Mouse (Mus musculus) stomach, adult 2 months (tissue): ENCODE measurements around the gene Sys1. TPM values are rescaled to one million over a fixed set of nuclear protein-coding genes. Genes with fewer than 3 reads are reported as not detected.

ENCODE experiments used
- polyA plus RNA-seq: library from polyadenylated mRNA; depleted of rRNA; stranded (reverse); fragments of >200 nt; gene quantifications from 2 replicates; pipeline ENCODE4 v1.2.3, GENCODE M21; 2012; rRNA removed

The Sys1 gene
- 71.4 and 132 TPM in 2 replicates for polyA plus RNA-seq

GRCm38 (mm10) chr2:164456864-164457300 lies at the start of gene Sys1:
Sys1 (plus strand) TSS chr2:164456964.

GRCm38 (mm10) chr2:164443460-164444000 lies 13.2 kb upstream of the Sys1 start, which contains the start of gene Sdc4:
Sdc4 (minus strand) TSS chr2:164443887.

GRCm38 (mm10) chr2:164460745-164461551 lies 4.2 kb downstream of the Sys1 start, which contains the start of gene Gm20458:
Gm20458 (plus strand) TSS chr2:164460967.

GRCm38 (mm10) chr2:164473624-164474023 lies 16.9 kb downstream of the Sys1 start, which contains the start of gene Trp53tg5:
Trp53tg5 (minus strand) TSS chr2:164473724.

GRCm38 (mm10) chr2:164485681-164486257 lies 29.0 kb downstream of the Sys1 start, which contains the start of gene Dbndd2:
Dbndd2 (plus strand) TSS chr2:164486106.

GRCm38 (mm10) chr2:164496847-164497690 lies 40.3 kb downstream of the Sys1 start, which contains the start of gene Pigt:
Pigt (plus strand) TSS chr2:164497520.

Other genes starting within 250 kb of the Sys1 start
- gene Wfdc15b, start 235.3 kb upstream of the Sys1 start, polyA plus RNA-seq: 1.7 TPM in 1 of 2 replicates, not detected in the other
- not detected in 2 replicates for gene Svs2, start 218.5 kb upstream of the Sys1 start, polyA plus RNA-seq
- gene Svs3b, start 200.3 kb upstream of the Sys1 start, polyA plus RNA-seq: not detected in 2 replicates
- not detected in 2 replicates for gene Svs4, start 178.5 kb upstream of the Sys1 start, polyA plus RNA-seq
- gene Svs3a, start 167.7 kb upstream of the Sys1 start, polyA plus RNA-seq: not detected in 2 replicates
- not detected in 2 replicates for gene Svs6, start 140.2 kb upstream of the Sys1 start, polyA plus RNA-seq
- not detected in 2 replicates for gene Svs5, start 124.2 kb upstream of the Sys1 start, polyA plus RNA-seq
- 82.6 and 153 TPM in 2 replicates for gene Slpi, start 67.9 kb upstream of the Sys1 start, polyA plus RNA-seq
- gene Rbpjl, start 53.8 kb upstream of the Sys1 start, polyA plus RNA-seq: 3.5 and 6.9 TPM in 2 replicates
- gene Matn4, start 51.8 kb upstream of the Sys1 start, polyA plus RNA-seq: 0.78 and 1.2 TPM in 2 replicates
- gene Sdc4, start 13.1 kb upstream of the Sys1 start, polyA plus RNA-seq: 34.9 and 37.0 TPM in 2 replicates
- 31.3 and 46.5 TPM in 2 replicates for gene Gm20458, start 4.0 kb downstream of the Sys1 start, polyA plus RNA-seq
- not detected in 2 replicates for gene Trp53tg5, start 16.8 kb downstream of the Sys1 start, polyA plus RNA-seq
- 27.2 and 65.5 TPM in 2 replicates for gene Dbndd2, start 29.1 kb downstream of the Sys1 start, polyA plus RNA-seq
- gene Pigt, start 40.6 kb downstream of the Sys1 start, polyA plus RNA-seq: 90.3 and 138 TPM in 2 replicates
- gene Wfdc2, start 105.4 kb downstream of the Sys1 start, polyA plus RNA-seq: 41.0 and 51.1 TPM in 2 replicates
- 0.43 TPM in 1 of 2 replicates, not detected in the other for gene Spint3, start 116.5 kb downstream of the Sys1 start, polyA plus RNA-seq
- gene Wfdc6a, start 128.5 kb downstream of the Sys1 start, polyA plus RNA-seq: 0.08 and 0.14 TPM in 2 replicates
- 0.19 TPM in 1 of 2 replicates, not detected in the other for gene Eppin, start 136.6 kb downstream of the Sys1 start, polyA plus RNA-seq
- 0.11 TPM in 1 of 2 replicates, not detected in the other for gene Wfdc6b, start 156.6 kb downstream of the Sys1 start, polyA plus RNA-seq
- gene Wfdc8, start 156.7 kb downstream of the Sys1 start, polyA plus RNA-seq: 0.26 TPM in 1 of 2 replicates, not detected in the other
- gene Wfdc16, start 181.8 kb downstream of the Sys1 start, polyA plus RNA-seq: 0.09 TPM in 1 of 2 replicates, not detected in the other
- gene Wfdc10, start 199.1 kb downstream of the Sys1 start, polyA plus RNA-seq: 0.30 and 3.4 TPM in 2 replicates
- gene Wfdc9, start 199.6 kb downstream of the Sys1 start, polyA plus RNA-seq: not detected in 2 replicates
- not detected in 2 replicates for gene Wfdc11, start 217.1 kb downstream of the Sys1 start, polyA plus RNA-seq
- gene Wfdc13, start 228.1 kb downstream of the Sys1 start, polyA plus RNA-seq: 0.75 and 2.0 TPM in 2 replicates
- 0.20 TPM in 1 of 2 replicates, not detected in the other for gene Spint4, start 241.5 kb downstream of the Sys1 start, polyA plus RNA-seq